Mouse (Mus musculus) intestine, embryonic 14.5 days (tissue): Measurements from ENCODE around the gene Coq10b. TPM values are rescaled to one million over a fixed set of nuclear protein-coding genes. Genes with fewer than 3 reads are reported as not detected.

Experiments
- ATAC-seq: fragments of 200-750 bp; cut with Nextera tagmentation; replicated peaks from 2 replicates; pipeline ENCODE4 v1.8.0; 2017; ENCODE audit warnings: low read depth, moderate number of reproducible peaks, moderate TSS enrichment, moderate library complexity; ENCODE audit not compliant: low FRiP score, low TSS enrichment
- DNase-seq: peaks from one replicate; pipeline ENCODE4 v3.0.0-alpha.2; 2018; ENCODE audit warnings: low spot score
- H3K27ac ChIP-seq: fragments of 300-500 bp; sonication (generic); 2 replicates; pipeline ENCODE4 v1.5.1; 2014; ENCODE audit warnings: low read depth, mild to moderate bottlenecking, control low read depth
- H3K27me3 ChIP-seq: fragments of 300-500 bp; sonication (generic); replicated peaks from 2 replicates; pipeline ENCODE4 v1.6.1; 2014; ENCODE audit warnings: low read length, control low read depth; ENCODE audit not compliant: control insufficient read depth, insufficient read depth
- H3K36me3 ChIP-seq: fragments of 300-500 bp; sonication (generic); 2 replicates; pipeline ENCODE4 v1.6.1; 2014; ENCODE audit warnings: low read length, control low read depth; ENCODE audit not compliant: control insufficient read depth, insufficient read depth
- H3K4me1 ChIP-seq: fragments of 300-500 bp; sonication (generic); replicated peaks from 2 replicates; pipeline ENCODE4 v1.6.1; 2014; ENCODE audit warnings: low read length, control low read depth, mixed read lengths; ENCODE audit not compliant: control insufficient read depth, insufficient read depth
- H3K4me2 ChIP-seq: fragments of 300-500 bp; sonication (generic); 2 replicates; pipeline ENCODE4 v1.6.1; 2014; ENCODE audit warnings: low read length
- H3K4me3 ChIP-seq: fragments of 300-500 bp; sonication (generic); 2 replicates; pipeline ENCODE4 v1.5.1; 2014; ENCODE audit warnings: low read depth, low read length, control low read depth, mixed read lengths
- H3K9ac ChIP-seq: fragments of 300-500 bp; sonication (generic); 2 replicates; pipeline ENCODE4 v1.6.1; 2014; ENCODE audit warnings: mild to moderate bottlenecking, low read length
- H3K9me3 ChIP-seq: fragments of 300-500 bp; sonication (generic); 2 replicates; pipeline ENCODE4 v1.6.1; 2016; ENCODE audit warnings: low read length, control low read depth; ENCODE audit not compliant: control insufficient read depth
- WGBS: fragments of 180-500 bp; shearing (Covaris S2); extraction: QIAGEN DNeasy Blood & Tissue Kit; methylation state at CpG from one replicate; pipeline ENCODE4 v1.1.7; 2014; 5-methylcytosine and 5-hydroxymethylcytosine counted together
- polyA plus RNA-seq: library from polyadenylated mRNA; unstranded; fragments of >200 nt; fragmentation: Nextera tagmentation; extraction: Ambion mirVana; gene quantifications from 2 replicates; pipeline ENCODE4 v1.2.1, GENCODE M21; 2014

Gene Coq10b
- polyA plus RNA-seq, 1 experiment from 2014 or later, result 16.2 TPM

DNA sequence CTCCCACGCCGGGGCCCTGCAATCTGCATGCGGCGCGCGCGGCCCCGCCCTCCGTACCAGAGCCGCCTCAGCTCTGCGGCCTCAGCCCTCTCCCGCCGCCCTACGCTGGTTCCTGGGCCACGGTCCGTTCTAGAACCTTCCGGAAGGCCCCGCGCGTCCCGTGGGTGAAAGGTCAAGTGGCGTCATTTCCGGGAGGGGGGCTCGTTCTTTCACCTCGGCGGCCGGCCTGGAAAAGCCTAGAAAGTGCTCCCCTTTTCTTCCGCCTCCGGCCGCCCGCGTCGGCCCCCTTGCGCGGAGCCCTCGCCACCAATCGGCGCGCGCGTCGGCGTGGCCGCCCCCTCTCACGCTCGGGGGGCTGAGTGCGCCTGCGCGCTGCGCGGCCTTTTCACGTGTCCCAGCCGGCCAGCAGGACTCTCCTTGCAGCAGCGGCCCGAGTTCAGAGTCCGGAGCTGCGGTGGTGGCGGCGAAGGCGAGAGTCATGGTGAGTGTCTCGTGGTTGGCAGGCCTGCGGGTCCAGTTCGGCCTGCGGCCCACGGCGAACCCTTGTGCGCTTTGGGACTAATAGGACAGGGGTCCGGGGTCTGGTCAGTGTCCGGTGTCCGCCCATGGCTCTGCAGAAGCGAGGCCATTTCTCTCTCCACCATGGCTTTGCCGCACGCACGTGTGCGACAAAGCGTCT is 35.5 kb downstream of the Coq10b start, which contains the start of the genes Hspe1 and Hspd1:
Gene Hspe1, plus strand, starts transcription at position 201 of the 679 bp plus-strand sequence.
Gene Hspd1, minus strand, starts transcription at position 312 of the 679 bp plus-strand sequence.
- DNase-seq (peak; percentile 100), ATAC-seq (peak; percentile 97)
- H3K27me3 ChIP-seq, result no peaks in the 10 kb centered on the region
- H3K4me1 ChIP-seq, result peaks cover 15% of the 10 kb centered on the region
- WGBS, result under 1% methylated on average over 66 of the region's 76 CpGs
- peak within 1 kb of the TSS; percentile 94 for H3K9ac ChIP-seq
- peak within 1 kb of the TSS; percentile 88 for H3K4me2 ChIP-seq
- H3K36me3 ChIP-seq, result peaks cover 55% of the 10 kb centered on the region
- H3K4me3 ChIP-seq, result peak within 1 kb of the TSS; percentile 96
- peak within 1 kb of the TSS; percentile 95 for H3K27ac ChIP-seq
- no peaks in the 10 kb centered on the region for H3K9me3 ChIP-seq

- Histone ChIP-seq H3K36me3 (peaks cover 47% of the 10 kb centered on the region), H3K4me1 (peaks cover 15% of the 10 kb centered on the region)
These were observed 36.3 kb downstream of the Coq10b start for GRCm38 (mm10) chr1:55088611-55089497.

GRCm38 (mm10) chr1:55089498-55090064 is 37.0 kb downstream of the Coq10b start:
- Histone ChIP-seq H3K36me3 (peaks cover 40% of the 10 kb centered on the region), H3K4me2 (peak overlapping the region; percentile 88), H3K27ac (no peak overlapping the region), H3K9me3 (no peaks in the 10 kb centered on the region), H3K4me1 (peaks cover 15% of the 10 kb centered on the region), H3K27me3 (no peaks in the 10 kb centered on the region), H3K4me3 (peak overlapping the region; percentile 96), H3K9ac (peak overlapping the region; percentile 94)
- WGBS, result 85% methylated on average over 5 of the region's 5 CpGs
- DNase-seq (no peak), ATAC-seq (no peak)

More at GRCm38 (mm10) chr1:55088611-55089497, 36.3 kb downstream of the Coq10b start:
- no peaks in the 10 kb centered on the region for H3K9me3 ChIP-seq
- DNase-seq (peak; percentile 56), ATAC-seq (no peak)
- H3K9ac ChIP-seq, result peak overlapping the region; percentile 94
- WGBS, result 8% methylated on average over 16 of the region's 16 CpGs
- peak overlapping the region; percentile 96 for H3K4me3 ChIP-seq
- H3K4me2 ChIP-seq, result peak overlapping the region; percentile 88
- H3K27me3 ChIP-seq, result no peaks in the 10 kb centered on the region
- peak overlapping the region; percentile 95 for H3K27ac ChIP-seq

GRCm38 (mm10) chr1:55092056-55092455 is 39.5 kb downstream of the Coq10b start:
- no peak overlapping the region for H3K9ac ChIP-seq
- H3K27ac ChIP-seq, result no peak overlapping the region
- 90% methylated on average over 2 of the region's 2 CpGs for WGBS
- no peaks in the 10 kb centered on the region for H3K9me3 ChIP-seq
- no peak overlapping the region for H3K4me3 ChIP-seq
- peaks cover 27% of the 10 kb centered on the region for H3K36me3 ChIP-seq
- H3K27me3 ChIP-seq, result no peaks in the 10 kb centered on the region
- H3K4me1 ChIP-seq, result peaks cover 7% of the 10 kb centered on the region; the same call in 1 of the 2 replicates
- H3K4me2 ChIP-seq, result no peak overlapping the region
- DNase-seq (no peak), ATAC-seq (no peak)

DNA sequence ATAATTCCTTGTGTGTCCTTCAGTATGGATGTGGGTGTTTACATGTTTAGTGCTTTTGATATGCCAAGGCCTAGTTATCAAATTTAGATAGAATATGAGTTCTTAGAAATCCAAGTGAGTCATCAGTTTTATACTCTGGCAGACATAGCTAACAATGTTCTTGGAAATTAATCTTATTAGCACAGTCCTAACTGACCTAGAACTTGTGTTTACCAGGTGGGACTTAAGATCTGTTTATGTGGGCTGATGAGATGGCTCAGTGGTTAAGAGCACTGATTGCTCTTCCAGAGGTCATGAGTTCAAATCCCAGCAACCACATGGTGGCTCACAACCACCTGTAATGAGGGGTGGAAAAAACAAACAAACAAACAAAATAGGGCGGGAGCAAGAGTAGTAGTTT is 39.9 kb downstream of the Coq10b start:
- Histone ChIP-seq H3K4me3 (no peak overlapping the region), H3K9me3 (no peaks in the 10 kb centered on the region), H3K36me3 (peaks cover 27% of the 10 kb centered on the region), H3K27me3 (no peaks in the 10 kb centered on the region), H3K4me1 (peaks cover 7% of the 10 kb centered on the region; the same call in 1 of the 2 replicates), H3K9ac (no peak overlapping the region), H3K4me2 (no peak overlapping the region), H3K27ac (no peak overlapping the region)
- DNase-seq, result no peak
- ATAC-seq, result no peak
- 72% methylated on average over 1 of the region's 1 CpGs for WGBS

DNA sequence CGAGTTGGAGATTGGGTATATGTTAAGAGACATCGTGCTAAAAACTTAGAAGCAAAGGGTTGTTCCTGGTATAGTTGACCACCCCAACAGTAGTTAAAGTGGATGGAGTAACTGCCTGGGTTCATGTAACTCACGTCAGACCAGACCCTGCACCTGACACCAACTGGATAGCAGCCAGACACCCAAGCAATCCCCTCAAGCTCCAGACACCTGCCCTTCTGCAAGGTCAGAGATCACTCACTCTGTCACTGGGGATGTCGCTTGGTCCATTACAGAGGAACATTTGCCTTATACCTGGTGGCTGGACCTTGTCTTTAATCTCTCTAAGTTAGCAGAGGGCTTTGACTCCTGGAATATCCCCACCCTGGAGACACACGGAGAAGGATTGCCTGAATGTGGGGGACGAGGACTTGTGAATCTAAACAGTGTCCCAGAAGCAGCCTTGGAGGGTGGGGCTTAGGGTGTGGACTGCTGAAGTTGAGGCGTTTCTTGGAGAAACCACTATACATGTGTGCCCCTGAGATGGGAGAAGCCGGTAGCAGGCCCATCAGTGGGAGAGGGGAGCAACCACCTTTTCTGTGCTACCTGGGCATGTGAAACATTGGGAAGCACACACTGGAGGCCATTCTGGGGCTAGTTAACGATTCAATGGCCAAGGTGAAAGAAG is 54.5 kb downstream of the Coq10b start:
- H3K4me1 ChIP-seq, result no peaks in the 10 kb centered on the region
- H3K4me2 ChIP-seq, result no peak overlapping the region
- H3K9me3 ChIP-seq, result no peaks in the 10 kb centered on the region
- no peaks in the 10 kb centered on the region for H3K27me3 ChIP-seq
- H3K36me3 ChIP-seq, result no peaks in the 10 kb centered on the region
- WGBS, result 81% methylated on average over 9 of the region's 9 CpGs
- H3K27ac ChIP-seq, result no peak overlapping the region
- no peak overlapping the region for H3K4me3 ChIP-seq
- DNase-seq (no peak), ATAC-seq (no peak)
- no peak overlapping the region for H3K9ac ChIP-seq

- Histone ChIP-seq H3K9me3 (no peaks in the 10 kb centered on the region), H3K36me3 (no peaks in the 10 kb centered on the region), H3K4me2 (no peak overlapping the region), H3K27me3 (no peaks in the 10 kb centered on the region), H3K4me1 (no peaks in the 10 kb centered on the region), H3K9ac (no peak overlapping the region), H3K27ac (no peak overlapping the region), H3K4me3 (no peak overlapping the region)
- no peak for DNase-seq
- no peak for ATAC-seq
- WGBS, result 83% methylated on average over 1 of the region's 1 CpGs
These were observed 55.1 kb downstream of the Coq10b start for GRCm38 (mm10) chr1:55107644-55108043.

DNA sequence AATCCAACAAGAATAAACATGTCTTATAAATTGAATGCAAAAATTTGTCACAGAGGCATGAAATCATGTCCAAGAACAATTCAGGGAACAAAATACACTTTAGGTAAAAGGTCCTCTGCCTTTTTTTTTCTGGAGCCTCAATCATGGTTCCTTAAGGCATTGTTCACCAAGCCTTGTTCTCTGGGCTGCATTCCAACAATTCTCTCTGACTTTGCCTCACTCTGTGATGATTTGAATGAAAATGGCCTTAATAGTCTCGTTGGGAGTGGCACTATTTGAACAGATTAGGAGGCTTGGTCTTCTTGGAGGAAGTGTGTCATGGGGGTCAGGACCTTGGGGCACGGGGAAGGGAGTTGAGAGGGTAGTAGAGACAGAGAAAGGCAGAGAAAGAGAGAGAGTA is 55.9 kb downstream of the Coq10b start:
- no peak for ATAC-seq
- H3K4me3 ChIP-seq, result no peak overlapping the region
- no peak for DNase-seq

More for the DNA sequence above, 55.9 kb downstream of the Coq10b start:
- H3K9ac ChIP-seq, result no peak overlapping the region
- 72% methylated on average over 2 of the region's 2 CpGs for WGBS
- no peak overlapping the region for H3K27ac ChIP-seq
- no peaks in the 10 kb centered on the region for H3K36me3 ChIP-seq
- no peaks in the 10 kb centered on the region for H3K9me3 ChIP-seq
- H3K4me1 ChIP-seq, result no peaks in the 10 kb centered on the region
- no peaks in the 10 kb centered on the region for H3K27me3 ChIP-seq
- H3K4me2 ChIP-seq, result no peak overlapping the region
